Mouse (Mus musculus) neural tube, embryonic 13.5 days (tissue): ENCODE measurements at regions not wholly inside any gene's neighbourhood (a gene's known extent, or its start where the extent isn't known, plus 50 kb on each side); places are given as distances from the start of the nearest gene placed in this dataset. TPM values are rescaled to one million over a fixed set of nuclear protein-coding genes. Genes with fewer than 3 reads are reported as not detected.

ENCODE experiments used
- microRNA-seq: library from miRNA; unstranded; fragments of <30 nt; microRNA quantifications from one replicate; pipeline ENCODE4, GENCODE M21; 2016

Small RNAs in the stretch of these regions (microRNA-seq; reads per million reads assigned to microRNA genes)
- not detected for gene Mir6351
